Mouse (Mus musculus) embryo, embryonic 11.5 days (tissue): ENCODE measurements around the gene Cyp4a29.
"Not testable (repeated sequence)": the region's sequence is repeated elsewhere in the genome, so short reads cannot be mapped to it uniquely, and the experiment has no call there.

Experiments
- DNase-seq: peaks from one replicate; pipeline ENCODE4 v3.0.0-alpha.2; 2012; ENCODE audit warnings: low read depth, low spot score

Gene Cyp4a29

GRCm38 (mm10) chr4:115241784-115242183, at the start of gene Cyp4a29:
Cyp4a29 (plus strand) TSS chr4:115242084.
- no peak for DNase-seq

GRCm38 (mm10) chr4:115232901-115233300, 9.0 kb upstream of the Cyp4a29 start:
- not testable (repeated sequence) for DNase-seq

- no peak for DNase-seq
These were observed 5.3 kb upstream of the Cyp4a29 start for GRCm38 (mm10) chr4:115236462-115237096.

- DNase-seq = not testable (repeated sequence)
These were observed 23.0 kb downstream of the Cyp4a29 start for GRCm38 (mm10) chr4:115264687-115265569.

- not testable (repeated sequence) for DNase-seq
These were observed 36.5 kb downstream of the Cyp4a29 start for GRCm38 (mm10) chr4:115278215-115278982.

GRCm38 (mm10) chr4:115280342-115280741, 38.5 kb downstream of the Cyp4a29 start:
- no peak for DNase-seq

- not testable (repeated sequence) for DNase-seq
These were observed 38.9 kb downstream of the Cyp4a29 start for GRCm38 (mm10) chr4:115280779-115281178.

- not testable (repeated sequence) for DNase-seq
These were observed 39.4 kb downstream of the Cyp4a29 start for GRCm38 (mm10) chr4:115281231-115281767.

GRCm38 (mm10) chr4:115298746-115299145, 56.9 kb downstream of the Cyp4a29 start, which contains the start of gene Cyp4a12a:
Cyp4a12a (plus strand) TSS chr4:115299046.
- DNase-seq = not testable (repeated sequence)
